Mouse (Mus musculus) spleen, adult 18-20 months (tissue): ENCODE results near the gene Tet2.

Experiments used
- DNase-seq, 2 experiments: peaks; one replicate each; pipeline ENCODE4 v3.0.0; 2022; ENCODE audit warnings: mixed read lengths in 2 of 2

Gene Tet2

GRCm38 (mm10) chr3:133435141-133435773, 109.7 kb downstream of the Tet2 start:
- no peak for DNase-seq

DNA sequence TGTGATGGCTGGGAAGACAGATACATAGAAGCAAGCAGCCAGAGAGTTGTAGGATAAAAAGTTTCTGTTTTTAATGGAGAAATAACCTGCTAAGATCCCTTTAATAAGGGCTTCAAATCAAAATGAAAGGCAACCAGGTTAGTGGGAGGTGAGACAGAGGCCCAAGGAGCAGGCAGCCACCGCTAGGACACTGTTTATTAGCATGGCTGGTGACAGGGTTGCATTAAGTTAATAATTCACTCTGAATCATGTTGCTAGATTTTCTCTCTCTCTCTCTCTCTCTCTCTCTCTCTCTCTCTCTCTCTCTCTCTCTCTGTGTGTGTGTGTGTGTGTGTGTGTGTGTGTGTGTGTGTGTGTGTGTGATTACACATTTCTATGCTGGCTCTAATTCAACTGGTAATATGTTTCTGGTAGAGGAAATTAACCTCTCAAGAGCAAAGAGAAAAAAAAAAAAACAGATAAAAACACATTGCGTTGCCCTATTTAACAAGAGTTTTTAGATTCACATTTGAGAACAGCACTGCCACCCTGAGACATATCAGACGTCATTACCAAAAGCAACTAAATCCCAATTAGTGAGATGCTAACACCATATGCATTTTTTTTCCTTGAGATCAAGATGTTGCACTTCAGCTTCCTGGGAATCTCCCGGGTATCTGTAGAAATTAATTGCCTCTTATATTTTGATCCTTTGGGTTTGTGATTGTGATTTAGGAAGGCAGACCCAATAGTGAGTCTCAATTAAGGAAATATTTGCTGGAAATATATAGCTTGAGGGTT, 115.4 kb downstream of the Tet2 start:
- DNase-seq: no peak

DNA sequence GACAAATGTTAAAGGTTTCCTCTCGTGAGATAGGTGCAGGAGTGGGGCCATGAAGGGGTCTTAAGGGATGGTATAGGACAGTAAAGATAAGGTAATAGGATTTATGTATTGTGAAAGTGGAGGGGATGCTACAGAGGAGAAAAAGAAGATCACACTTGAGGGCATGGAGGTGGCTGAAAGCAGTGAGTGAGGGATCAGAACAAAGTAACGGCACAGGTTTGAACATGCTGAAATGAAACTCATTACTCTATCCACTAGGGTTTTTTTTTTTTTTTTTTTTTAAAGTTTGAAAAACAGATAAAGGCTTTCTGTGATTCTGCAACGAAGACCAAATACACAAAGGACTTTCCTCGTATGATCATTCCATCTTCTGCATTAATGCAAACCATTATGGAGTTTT, 116.9 kb downstream of the Tet2 start:
- DNase-seq: no peak

- DNase-seq: no peak
These were observed 121.9 kb downstream of the Tet2 start for GRCm38 (mm10) chr3:133423073-133423472.

- DNase-seq: no peak
These were observed 130.2 kb downstream of the Tet2 start for GRCm38 (mm10) chr3:133414747-133415146.
